Mouse (Mus musculus): ENCODE measurements around the gene Rngtt.

DNA sequence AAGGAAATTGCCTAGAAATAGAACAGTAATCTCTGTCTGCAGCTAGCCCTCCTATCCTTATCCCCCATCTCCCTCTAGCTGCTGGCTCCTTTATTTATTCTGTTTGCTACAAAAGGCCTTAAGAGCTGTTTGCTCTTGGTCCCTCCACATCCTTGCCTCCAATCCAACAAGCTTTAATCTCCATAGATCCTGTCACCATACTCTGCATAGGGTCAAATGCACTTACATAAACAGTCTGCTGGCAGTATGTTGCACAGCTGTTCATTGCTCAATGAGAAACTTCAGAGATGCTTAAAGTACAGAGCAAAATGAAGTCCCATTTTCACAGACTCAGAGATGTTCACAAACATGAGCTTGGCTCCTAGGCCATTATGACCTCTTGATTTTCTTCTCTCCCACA lies 196.5 kb downstream of the Rngtt start:
- no peak for TF ChIP-seq CTCF (conservative IDR thresholded peaks at IDR 0.05; ENCODE audit: low read length)
- no peak for TF ChIP-seq POU5F1 (IDR thresholded peaks at IDR 0.05; ENCODE audit: borderline replicate concordance, low read length)
